Mouse (Mus musculus): ENCODE data around the gene Slc10a4. TPM values are rescaled to one million over a fixed set of nuclear protein-coding genes. Genes with fewer than 3 reads are reported as not detected.

Gene Slc10a4
- polyA plus RNA-seq, 1 experiment from 2014 or later = 1.5 TPM

GRCm38 (mm10) chr5:73047651-73048245 is 41.1 kb downstream of the Slc10a4 start:
- Histone ChIP-seq H3K9me3 (replicated peaks; ENCODE audit: low read length) (no peaks in the 10 kb centered on the region), H3K36me3 (ENCODE audit: insufficient read depth, low read length) (peaks cover 51% of the 10 kb centered on the region), H3K4me1 (replicated peaks; ENCODE audit: insufficient read depth, low read length) (no peaks in the 10 kb centered on the region), H3K27me3 (ENCODE audit: insufficient read depth, low read length) (no peaks in the 10 kb centered on the region), H3K4me3 (replicated peaks; ENCODE audit: low read depth, low read length) (no peak overlapping the region), H3K27ac (no peak overlapping the region), H3K4me2 (ENCODE audit: low read length) (no peak overlapping the region), H3K9ac (ENCODE audit: low read depth, low read length) (no peak overlapping the region)
- ATAC-seq (replicated peaks; ENCODE audit: low FRiP score, low read depth) = no peak
- 86% methylated on average over 7 of the region's 7 CpGs for WGBS
- no peak for DNase-seq (ENCODE audit: low spot score)
- TF ChIP-seq CTCF (IDR thresholded peaks at IDR 0.05; ENCODE audit: low read depth) = no peak

- Histone ChIP-seq H3K4me1 (replicated peaks; ENCODE audit: insufficient read depth, low read length) (no peaks in the 10 kb centered on the region), H3K4me2 (ENCODE audit: low read length) (no peak overlapping the region), H3K9me3 (replicated peaks; ENCODE audit: low read length) (no peaks in the 10 kb centered on the region), H3K4me3 (replicated peaks; ENCODE audit: low read depth, low read length) (no peak overlapping the region), H3K36me3 (ENCODE audit: insufficient read depth, low read length) (peaks cover 58% of the 10 kb centered on the region), H3K27me3 (ENCODE audit: insufficient read depth, low read length) (no peaks in the 10 kb centered on the region), H3K27ac (no peak overlapping the region), H3K9ac (ENCODE audit: low read depth, low read length) (no peak overlapping the region)
- 92% methylated on average over 8 of the region's 8 CpGs for WGBS
- TF ChIP-seq CTCF (IDR thresholded peaks at IDR 0.05; ENCODE audit: low read depth) = no peak
- ATAC-seq (replicated peaks; ENCODE audit: low FRiP score, low read depth) (no peak), DNase-seq (ENCODE audit: low spot score) (no peak)
Measured at GRCm38 (mm10) chr5:73053933-73054332, 47.2 kb downstream of the Slc10a4 start.

- peak; percentile 61 for TF ChIP-seq CTCF (IDR thresholded peaks at IDR 0.05; ENCODE audit: low read depth)
- peaks cover 50% of the 10 kb centered on the region for H3K36me3 ChIP-seq (ENCODE audit: insufficient read depth, low read length)
- no peak for ATAC-seq (replicated peaks; ENCODE audit: low FRiP score, low read depth)
- no peaks in the 10 kb centered on the region for H3K27me3 ChIP-seq (ENCODE audit: insufficient read depth, low read length)
- no peaks in the 10 kb centered on the region for H3K9me3 ChIP-seq (replicated peaks; ENCODE audit: low read length)
- WGBS = 86% methylated on average over 6 of the region's 6 CpGs
- no peak overlapping the region for H3K27ac ChIP-seq
- no peak overlapping the region for H3K9ac ChIP-seq (ENCODE audit: low read depth, low read length)
- no peak overlapping the region for H3K4me3 ChIP-seq (replicated peaks; ENCODE audit: low read depth, low read length)
- DNase-seq (ENCODE audit: low spot score) = no peak
- H3K4me2 ChIP-seq (ENCODE audit: low read length) = no peak overlapping the region
- no peaks in the 10 kb centered on the region for H3K4me1 ChIP-seq (replicated peaks; ENCODE audit: insufficient read depth, low read length)
Measured at GRCm38 (mm10) chr5:73056457-73056856, 49.8 kb downstream of the Slc10a4 start.

- Histone ChIP-seq H3K4me2 (ENCODE audit: low read length) (no peak overlapping the region), H3K4me3 (replicated peaks; ENCODE audit: low read depth, low read length) (no peak overlapping the region), H3K36me3 (ENCODE audit: insufficient read depth, low read length) (peaks cover 47% of the 10 kb centered on the region), H3K9me3 (replicated peaks; ENCODE audit: low read length) (no peaks in the 10 kb centered on the region), H3K27ac (no peak overlapping the region), H3K4me1 (replicated peaks; ENCODE audit: insufficient read depth, low read length) (no peaks in the 10 kb centered on the region), H3K27me3 (ENCODE audit: insufficient read depth, low read length) (no peaks in the 10 kb centered on the region), H3K9ac (ENCODE audit: low read depth, low read length) (no peak overlapping the region)
- DNase-seq (ENCODE audit: low spot score) = no peak
- 92% methylated on average over 5 of the region's 5 CpGs for WGBS
- no peak for TF ChIP-seq CTCF (IDR thresholded peaks at IDR 0.05; ENCODE audit: low read depth)
- no peak for ATAC-seq (replicated peaks; ENCODE audit: low FRiP score, low read depth)
Measured at GRCm38 (mm10) chr5:73056937-73057336, 50.3 kb downstream of the Slc10a4 start.

GRCm38 (mm10) chr5:73061506-73062155 is 54.9 kb downstream of the Slc10a4 start:
- H3K36me3 ChIP-seq (ENCODE audit: insufficient read depth, low read length) = peaks cover 25% of the 10 kb centered on the region

More at GRCm38 (mm10) chr5:73061506-73062155, 54.9 kb downstream of the Slc10a4 start:
- Histone ChIP-seq H3K27me3 (ENCODE audit: insufficient read depth, low read length) (no peaks in the 10 kb centered on the region), H3K4me2 (ENCODE audit: low read length) (no peak overlapping the region), H3K27ac (no peak overlapping the region), H3K9me3 (replicated peaks; ENCODE audit: low read length) (no peaks in the 10 kb centered on the region), H3K4me3 (replicated peaks; ENCODE audit: low read depth, low read length) (no peak overlapping the region), H3K4me1 (replicated peaks; ENCODE audit: insufficient read depth, low read length) (no peaks in the 10 kb centered on the region), H3K9ac (ENCODE audit: low read depth, low read length) (no peak overlapping the region)
- no peak for TF ChIP-seq CTCF (IDR thresholded peaks at IDR 0.05; ENCODE audit: low read depth)
- DNase-seq (ENCODE audit: low spot score) = no peak
- no peak for ATAC-seq (replicated peaks; ENCODE audit: low FRiP score, low read depth)
- WGBS = 71% methylated on average over 11 of the region's 11 CpGs

Other genes with a start within 250 kb of the Slc10a4 start
- 8.4 and 9.1 TPM in 2 replicates for gene Tec, start 138.4 kb upstream of the Slc10a4 start, polyA plus RNA-seq (2015; fragmentation: Nextera tagmentation; extraction: Ambion mirVana)
- 12.1 and 14.6 TPM in 2 replicates for gene Slain2, start 92.6 kb upstream of the Slc10a4 start, polyA plus RNA-seq (2015; fragmentation: Nextera tagmentation; extraction: Ambion mirVana)
- not detected in 2 replicates for gene Gm10135, start 32.2 kb upstream of the Slc10a4 start, polyA plus RNA-seq (2015; fragmentation: Nextera tagmentation; extraction: Ambion mirVana)
- 20.6 and 22.6 TPM in 2 replicates for gene Fryl, start 249.7 kb downstream of the Slc10a4 start, polyA plus RNA-seq (2015; fragmentation: Nextera tagmentation; extraction: Ambion mirVana)

All from kidney, postnatal 0 days (tissue).